Mouse (Mus musculus) liver, embryonic 14.5 days (tissue): ENCODE data around the gene Cd8b1.

ENCODE experiments used
- CTCF ChIP-seq: IDR thresholded peaks from 2 replicates; pipeline ENCODE4 v1.5.1; 2016; ENCODE audit warnings: antibody characterized with exemption, low read depth, control low read depth
- EP300 ChIP-seq: IDR thresholded peaks from 2 replicates; pipeline ENCODE4 v1.6.1; 2016; ENCODE audit warnings: antibody characterized with exemption, low read depth

DNA sequence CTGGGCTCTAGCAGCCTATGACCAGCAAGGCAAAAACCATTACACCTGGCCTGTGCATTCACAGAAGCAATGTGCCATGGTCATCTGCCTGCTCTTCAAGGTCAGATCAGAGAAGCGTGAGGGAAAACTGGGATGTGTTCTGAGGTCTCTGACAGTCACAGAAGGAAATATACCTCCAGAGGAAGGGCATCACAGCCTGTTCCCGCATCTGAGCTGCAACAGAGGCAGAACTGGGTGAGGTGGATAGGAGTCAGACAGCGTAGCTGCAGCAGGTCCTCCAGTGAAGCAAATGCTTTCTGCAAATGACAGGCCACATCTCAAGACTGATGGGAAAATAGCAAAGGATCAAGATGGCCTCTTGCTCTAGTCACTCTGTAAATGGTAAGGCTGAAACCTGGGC, 16.4 kb downstream of the Cd8b1 start:
- TF ChIP-seq CTCF (no peak), EP300 (no peak)
